Mouse (Mus musculus) lung, postnatal 0 days (tissue): ENCODE measurements around the gene Rap2b.

ENCODE experiments used
- CTCF ChIP-seq: IDR thresholded peaks from 2 replicates; pipeline ENCODE4 v1.5.1; 2016; ENCODE audit warnings: antibody characterized with exemption, mild to moderate bottlenecking
- EP300 ChIP-seq: IDR thresholded peaks from 2 replicates; pipeline ENCODE4 v1.6.1; 2016; ENCODE audit warnings: antibody characterized with exemption, mild to moderate bottlenecking, control low read depth

- TF ChIP-seq CTCF (no peak), EP300 (no peak)
These were observed 30.1 kb downstream of the Rap2b start for GRCm38 (mm10) chr3:61391564-61391963.
